Mouse (Mus musculus) natural killer cell, adult 2 months (primary cell): Measurements from ENCODE around the gene Nectin2.

Experiments used
- DNase-seq, 2 experiments: peaks; one replicate each; pipeline ENCODE4 v3.0.0; 2022; ENCODE audit warnings: low spot score in 2 of 2

The Nectin2 gene

GRCm38 (mm10) chr7:19713196-19713595, 37.1 kb downstream of the Nectin2 start:
- DNase-seq, result peak; percentile 10 to 40

DNA sequence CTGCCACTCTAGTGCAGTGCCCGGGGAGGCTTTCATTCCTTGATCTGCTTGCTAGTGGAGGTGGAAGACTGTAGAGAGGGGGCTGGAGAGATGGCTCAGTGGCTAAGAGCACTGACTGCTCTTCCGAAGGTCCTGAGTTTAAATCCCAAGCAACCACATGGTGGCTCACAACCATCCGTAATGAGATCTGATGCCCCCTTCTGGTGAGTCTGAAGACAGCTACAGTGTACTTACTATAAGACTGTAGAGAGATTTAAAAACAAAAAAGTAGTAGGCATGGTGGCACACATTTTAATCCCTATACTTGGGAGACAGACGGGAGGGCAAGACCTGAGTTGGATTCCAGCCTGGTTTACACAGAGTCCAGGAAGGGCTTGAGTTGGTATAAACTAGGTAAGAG, 37.9 kb downstream of the Nectin2 start:
- no peak for DNase-seq

DNA sequence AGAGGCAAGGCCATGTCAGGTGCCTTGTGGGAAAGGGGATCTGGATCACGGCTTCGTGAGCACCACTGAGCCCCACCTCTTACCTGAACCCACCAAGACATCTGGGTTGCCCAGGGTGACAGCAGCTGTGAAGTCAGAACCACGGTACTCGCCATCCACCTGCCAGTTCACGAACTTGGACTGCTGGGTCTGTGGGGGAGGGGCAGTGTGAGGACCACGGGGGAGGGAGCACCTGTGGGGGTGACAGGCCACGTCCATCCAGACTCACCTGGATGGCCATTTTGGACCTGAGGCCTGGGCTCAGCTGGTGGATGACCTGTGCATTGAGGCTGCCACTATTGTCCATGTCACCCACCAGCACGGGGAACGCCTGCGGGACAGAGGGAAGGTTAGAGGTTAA, 39.6 kb downstream of the Nectin2 start:
- no peak for DNase-seq

GRCm38 (mm10) chr7:19705271-19705670, 45.0 kb downstream of the Nectin2 start:
- no peak for DNase-seq

GRCm38 (mm10) chr7:19704475-19704874, 45.8 kb downstream of the Nectin2 start:
- no peak for DNase-seq

GRCm38 (mm10) chr7:19702859-19703555, 47.3 kb downstream of the Nectin2 start:
- DNase-seq, result no peak

DNA sequence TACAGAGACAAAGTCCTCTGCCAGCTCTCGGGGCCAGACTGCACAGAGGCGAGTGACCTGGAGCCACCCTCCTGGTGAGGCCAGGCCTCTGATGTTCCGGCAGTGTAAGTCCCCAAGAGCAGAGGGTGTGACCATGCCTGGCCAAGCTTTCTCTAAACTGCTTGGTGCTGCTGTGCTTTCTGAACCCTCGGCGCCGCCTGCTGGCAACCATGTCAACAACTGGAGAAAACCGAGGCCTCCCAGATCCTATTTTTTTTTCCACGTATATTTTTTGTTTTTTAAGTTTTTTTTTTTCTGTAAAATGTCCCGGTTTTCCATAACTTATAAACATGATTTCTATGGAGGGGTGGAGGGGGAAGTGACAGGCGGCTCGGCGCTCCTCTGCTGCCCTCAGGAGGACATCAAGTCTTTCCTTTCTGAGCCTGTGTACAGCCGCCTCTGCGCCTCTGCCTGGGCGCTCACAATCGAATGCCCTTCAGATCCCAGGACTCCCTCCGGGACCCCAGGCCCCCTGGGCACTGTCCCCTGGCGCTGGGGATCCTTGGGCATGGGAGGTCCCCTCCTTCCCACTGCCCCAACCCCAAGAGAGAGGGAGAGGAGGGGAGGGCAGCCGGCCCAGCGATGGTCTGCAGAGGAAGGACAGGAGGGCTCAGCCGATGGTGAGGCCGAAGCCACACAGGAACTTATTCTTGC, 49.1 kb downstream of the Nectin2 start:
- peak in 1 of 2 experiments; percentile 20 for DNase-seq

DNA sequence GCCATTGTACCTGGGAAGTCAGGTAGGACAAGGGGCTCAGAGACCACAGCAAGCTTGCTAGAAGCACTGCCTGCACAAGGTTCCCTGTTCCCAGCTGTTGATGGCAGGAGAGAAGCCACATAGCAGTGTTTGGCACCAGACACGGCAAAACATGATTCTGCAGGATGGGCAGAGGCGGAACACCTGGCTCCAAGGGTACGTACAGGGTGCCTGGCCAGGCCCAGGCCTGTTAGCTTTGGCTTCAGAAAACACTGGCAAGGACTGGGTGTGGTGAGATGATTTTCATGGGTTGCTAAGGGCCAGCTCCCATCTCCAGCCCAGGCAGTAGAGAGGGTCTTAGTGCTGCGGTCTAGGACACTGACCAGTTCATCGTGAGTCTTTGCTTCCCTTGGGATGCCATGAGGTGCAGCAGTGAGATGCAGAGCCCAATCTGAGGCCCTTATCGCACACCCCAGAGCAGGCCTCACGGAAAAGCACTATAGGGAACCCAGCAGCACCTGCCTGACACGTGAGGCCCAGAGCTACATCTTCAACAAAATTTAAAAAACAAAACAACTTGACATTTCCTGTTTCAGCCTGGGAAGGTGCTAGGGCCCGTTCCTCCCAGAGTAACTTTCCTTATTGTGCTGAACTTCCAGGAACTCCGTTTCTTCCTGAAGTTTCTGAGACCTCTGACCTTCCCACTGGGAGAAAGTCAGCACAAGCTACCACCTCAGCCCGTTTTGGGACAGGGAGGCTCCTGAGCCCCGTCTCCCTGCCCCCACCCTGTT, 49.8 kb downstream of the Nectin2 start:
- no peak for DNase-seq

- no peak for DNase-seq
Measured at GRCm38 (mm10) chr7:19699827-19700148, 50.5 kb downstream of the Nectin2 start.

DNA sequence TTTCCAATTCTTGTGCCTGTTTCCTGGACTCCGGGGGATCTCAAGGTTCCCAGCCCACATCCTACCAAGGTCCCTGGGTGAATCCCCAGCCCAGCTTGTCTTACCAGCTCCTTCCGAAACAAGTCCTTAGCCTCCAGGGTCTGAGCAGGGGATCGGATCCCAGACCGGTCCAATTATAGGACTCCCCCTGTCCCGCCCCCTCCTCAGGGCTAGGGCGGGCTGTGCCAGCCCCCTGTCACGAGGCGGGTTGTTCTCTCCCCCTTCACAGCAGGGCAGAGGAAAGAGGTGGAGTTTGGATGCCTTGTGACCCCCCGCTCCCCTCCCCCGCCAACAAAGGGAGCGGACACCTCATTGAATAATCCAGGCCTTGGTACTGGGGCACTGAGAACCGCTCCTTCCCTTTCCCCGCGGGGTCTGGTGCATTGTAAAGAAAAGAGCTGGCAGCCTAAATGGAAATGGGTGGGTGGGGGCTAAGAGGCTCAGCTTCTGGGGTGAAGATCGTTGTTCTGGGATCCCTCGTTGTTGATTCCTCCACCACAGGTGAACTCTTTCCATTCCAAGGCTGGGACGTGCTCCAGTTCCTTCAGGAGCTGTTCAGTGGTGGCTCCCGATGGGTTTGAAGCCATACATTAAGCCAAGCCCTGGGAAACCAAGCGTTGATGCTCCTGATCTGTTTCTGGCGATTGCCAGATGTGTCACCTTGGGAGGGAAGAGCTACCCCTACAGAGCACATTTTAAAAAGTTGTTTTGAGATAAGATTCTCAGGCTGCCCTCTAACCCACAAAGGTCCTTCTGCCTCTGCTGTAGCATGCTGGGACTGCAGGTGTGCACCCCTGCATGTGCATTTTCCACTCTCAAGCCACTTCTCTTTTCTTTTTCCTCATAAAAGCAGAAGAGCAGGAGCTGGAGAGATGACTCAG, 51.1 kb downstream of the Nectin2 start, which contains the start of gene Apoe:
Gene Apoe (minus strand): TSS at position 282 of the 920 bp plus-strand sequence.
- DNase-seq, result peak in 1 of 2 experiments; percentile 16

DNA sequence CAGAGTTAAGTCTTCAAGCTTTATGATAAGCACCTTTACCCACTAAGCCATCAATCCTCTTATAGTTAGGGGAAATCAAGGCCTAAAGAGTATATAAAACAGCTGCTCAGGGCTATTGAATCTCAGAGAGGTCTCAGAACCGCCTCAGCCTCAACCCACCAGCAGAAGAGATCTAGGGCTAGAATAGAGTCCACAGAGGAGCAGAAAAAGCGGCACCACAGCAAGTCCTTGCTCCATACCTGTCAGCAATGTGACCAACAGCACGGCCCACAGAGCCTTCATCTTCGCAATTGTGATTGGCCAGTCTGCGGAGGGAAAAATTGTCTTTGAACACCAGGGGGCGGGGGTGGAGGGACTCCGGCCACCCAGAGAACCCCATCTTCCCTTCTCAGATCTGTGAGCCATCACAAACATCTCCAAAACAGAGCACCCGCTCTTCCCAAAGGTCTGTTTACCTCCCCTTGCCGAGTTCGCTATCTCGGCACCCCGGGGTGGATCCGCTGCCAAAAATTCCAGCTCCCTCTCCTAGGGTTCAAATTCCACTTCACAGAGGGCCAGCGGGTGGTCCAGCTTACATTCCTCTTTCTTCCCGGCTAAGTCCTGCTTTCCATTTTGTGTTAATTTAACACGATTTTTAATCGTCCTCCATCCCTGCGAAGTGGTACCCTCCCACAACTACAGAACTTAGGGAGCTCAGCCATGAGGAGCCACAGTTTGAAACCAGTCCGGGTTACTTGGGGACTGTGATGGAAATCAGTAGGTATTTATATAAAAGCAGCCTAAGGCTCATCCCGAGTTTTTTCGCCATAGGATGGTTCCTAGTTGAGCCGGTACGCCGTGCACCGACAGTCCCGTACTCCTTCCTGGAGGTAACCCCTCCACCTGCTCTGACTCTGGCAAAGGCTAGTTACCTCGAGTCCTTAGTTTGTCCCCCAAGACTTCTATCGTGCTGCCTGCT, 52.1 kb downstream of the Nectin2 start:
- DNase-seq, result no peak

DNA sequence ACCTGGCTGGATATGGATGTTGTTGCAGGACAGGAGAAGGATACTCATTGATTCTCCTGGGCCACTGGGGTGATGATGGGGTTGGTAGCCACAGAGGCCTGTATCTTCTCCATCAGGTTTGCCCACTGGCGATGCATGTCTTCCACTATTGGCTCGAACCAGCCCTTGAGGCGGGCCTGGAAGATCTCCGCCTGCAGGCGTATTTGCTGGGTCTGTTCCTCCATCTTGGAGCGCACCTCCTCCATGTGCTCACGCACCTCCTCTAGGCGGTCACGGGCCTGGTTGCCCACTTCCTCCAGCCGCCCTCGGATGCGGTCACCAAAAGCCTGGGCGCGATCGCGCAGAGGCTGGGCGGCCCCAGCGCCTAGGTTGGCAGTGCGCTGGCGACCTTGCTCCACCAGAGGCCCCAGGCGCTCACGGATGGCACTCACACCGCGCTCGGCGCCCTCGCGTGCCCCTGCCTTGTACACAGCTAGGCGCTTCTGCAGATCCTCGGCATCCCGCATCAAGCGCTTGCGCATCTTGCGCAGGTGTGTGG, 53.9 kb downstream of the Nectin2 start:
- no peak for DNase-seq

- no peak for DNase-seq
Measured at GRCm38 (mm10) chr7:19695881-19696280, 54.4 kb downstream of the Nectin2 start.

GRCm38 (mm10) chr7:19695213-19695594, 55.1 kb downstream of the Nectin2 start:
- DNase-seq, result no peak

GRCm38 (mm10) chr7:19694336-19695212, 55.7 kb downstream of the Nectin2 start:
- DNase-seq, result no peak

DNA sequence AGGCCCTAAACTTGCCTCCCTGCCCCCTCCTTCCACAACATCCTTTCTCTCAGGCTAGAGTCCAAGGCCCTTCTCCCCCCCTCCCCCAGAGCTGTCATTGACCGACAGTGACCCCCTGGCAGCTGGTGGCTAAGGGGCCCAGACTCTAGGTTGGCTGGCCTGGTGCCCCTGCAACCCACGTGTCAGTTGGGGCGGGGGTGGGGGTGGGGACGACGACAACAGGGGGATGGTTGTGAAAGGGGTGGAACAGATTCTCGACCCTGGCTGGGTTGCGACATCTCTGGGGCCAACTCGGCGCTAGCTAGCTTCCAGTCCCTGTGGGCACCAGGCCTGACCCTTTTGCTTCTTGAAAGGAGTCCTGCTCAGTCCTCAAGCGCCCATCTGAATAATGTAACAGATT, 56.9 kb downstream of the Nectin2 start:
- no peak for DNase-seq

DNA sequence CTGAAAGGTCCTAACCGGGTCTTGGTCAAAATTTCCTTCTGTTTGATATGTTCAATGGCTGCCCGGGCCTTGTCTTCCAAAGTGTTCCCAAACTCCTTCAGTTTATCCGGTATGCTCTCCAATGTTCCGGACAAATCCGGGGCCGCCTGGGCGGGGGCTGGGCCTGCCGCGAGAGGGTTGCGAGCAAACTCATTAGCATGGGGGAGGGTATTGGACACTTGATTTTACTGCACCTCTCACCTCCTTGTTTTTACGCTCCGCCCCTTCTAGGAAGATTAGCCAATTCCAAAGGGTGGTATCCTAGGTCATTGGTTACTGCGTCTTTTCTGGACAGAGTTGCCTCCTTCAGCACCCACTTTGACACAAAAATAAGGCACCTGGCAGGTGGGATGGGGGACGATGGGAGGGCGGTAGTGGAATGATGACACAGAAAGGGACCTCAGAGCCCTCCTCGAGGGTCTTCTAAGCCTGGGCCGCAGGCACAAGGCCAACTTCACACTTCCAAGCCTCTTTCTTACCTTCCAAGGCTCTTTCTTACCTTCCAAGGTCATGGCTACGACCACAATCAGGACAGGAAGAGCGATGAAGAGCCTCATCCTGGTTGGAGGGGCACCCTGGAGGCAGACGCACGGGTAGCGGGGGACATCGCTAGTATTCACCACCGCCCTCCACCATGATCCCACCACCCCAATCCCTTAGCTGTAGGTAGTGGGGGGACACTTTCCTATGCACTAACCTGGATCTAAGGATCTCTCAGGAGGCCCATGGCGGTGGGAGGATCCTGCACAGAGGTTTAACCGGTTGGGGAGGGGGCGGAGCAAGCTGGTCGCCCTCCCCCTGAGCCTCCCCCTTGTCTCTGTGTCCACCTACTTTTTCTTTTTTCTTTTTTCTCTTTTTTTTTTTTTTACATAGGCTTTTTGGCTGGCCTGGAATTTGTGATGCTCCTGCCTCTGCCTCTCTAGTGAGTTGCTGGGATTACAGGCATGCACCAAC, 58.1 kb downstream of the Nectin2 start, which contains the start of gene Apoc1:
Gene Apoc1 (minus strand): TSS at position 788 of the 993 bp plus-strand sequence.
- DNase-seq, result no peak

DNA sequence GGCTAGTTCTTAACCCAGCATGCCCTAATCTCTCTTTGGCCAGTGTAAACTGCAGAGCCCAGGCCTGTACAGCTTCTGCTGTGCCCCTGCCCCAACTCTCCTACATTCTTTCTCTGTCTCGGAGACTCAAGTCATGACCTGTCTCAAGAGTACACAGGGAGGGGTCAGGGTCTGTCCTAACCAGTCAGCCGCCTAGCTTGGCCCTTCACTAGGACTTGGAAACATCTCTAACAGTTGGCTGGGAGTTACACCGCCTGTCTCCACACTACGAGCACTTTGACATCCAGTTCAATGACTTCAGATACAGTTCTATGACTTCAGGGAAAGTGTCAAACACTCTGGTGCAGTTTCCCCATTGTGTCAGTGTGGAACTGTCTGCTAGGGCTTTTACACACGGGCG, 58.8 kb downstream of the Nectin2 start:
- no peak for DNase-seq
